Mouse (Mus musculus): ENCODE results near the gene Frat2.

The Frat2 gene

GRCm38 (mm10) chr19:41846366-41847090 lies 1.4 kb downstream of the Frat2 start:
- DNase-seq (ENCODE audit: low read depth, low spot score) = no peak

DNA sequence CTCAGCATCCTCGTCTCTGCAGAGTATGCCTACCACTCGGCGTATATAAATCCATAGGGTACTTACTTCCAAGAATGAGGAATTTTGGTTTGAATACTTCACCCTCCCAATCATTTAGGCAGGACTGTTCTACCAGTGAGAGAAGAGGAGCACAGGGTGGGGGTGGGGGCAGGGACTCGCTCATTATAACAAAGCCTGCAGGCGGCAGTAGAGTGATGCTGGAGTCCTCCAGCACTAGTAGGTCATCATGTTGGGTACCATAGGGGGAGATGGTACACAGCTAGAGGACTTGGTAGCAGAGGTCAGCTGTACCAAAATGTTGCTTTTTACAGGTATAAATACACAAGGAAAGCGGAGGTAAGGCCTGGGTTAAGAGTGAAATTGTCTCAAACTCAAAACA lies 3.6 kb downstream of the Frat2 start:
- no peak for DNase-seq (ENCODE audit: low read depth, low spot score)

GRCm38 (mm10) chr19:41842706-41843105 lies 5.2 kb downstream of the Frat2 start:
- no peak for DNase-seq (ENCODE audit: low read depth, low spot score)

DNA sequence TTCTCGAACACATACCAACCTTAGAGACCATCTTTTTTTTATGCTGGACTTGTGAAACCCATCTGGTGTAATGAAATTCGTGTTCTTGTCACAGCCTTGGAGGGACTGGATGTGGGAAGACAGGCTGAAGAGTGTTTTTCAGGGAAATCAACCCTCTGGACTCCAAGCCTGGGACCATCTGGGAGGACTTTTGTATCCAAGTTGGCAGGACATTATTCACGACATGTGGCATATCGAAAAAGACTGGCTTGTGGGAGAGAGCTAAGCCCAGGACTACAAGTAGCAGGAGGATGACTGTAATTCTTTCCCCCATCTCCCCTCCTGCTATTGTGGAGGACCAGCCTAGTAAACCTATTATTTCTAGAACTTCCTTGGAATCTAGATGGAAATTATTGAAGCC lies 5.7 kb downstream of the Frat2 start:
- DNase-seq (ENCODE audit: low read depth, low spot score) = no peak

DNA sequence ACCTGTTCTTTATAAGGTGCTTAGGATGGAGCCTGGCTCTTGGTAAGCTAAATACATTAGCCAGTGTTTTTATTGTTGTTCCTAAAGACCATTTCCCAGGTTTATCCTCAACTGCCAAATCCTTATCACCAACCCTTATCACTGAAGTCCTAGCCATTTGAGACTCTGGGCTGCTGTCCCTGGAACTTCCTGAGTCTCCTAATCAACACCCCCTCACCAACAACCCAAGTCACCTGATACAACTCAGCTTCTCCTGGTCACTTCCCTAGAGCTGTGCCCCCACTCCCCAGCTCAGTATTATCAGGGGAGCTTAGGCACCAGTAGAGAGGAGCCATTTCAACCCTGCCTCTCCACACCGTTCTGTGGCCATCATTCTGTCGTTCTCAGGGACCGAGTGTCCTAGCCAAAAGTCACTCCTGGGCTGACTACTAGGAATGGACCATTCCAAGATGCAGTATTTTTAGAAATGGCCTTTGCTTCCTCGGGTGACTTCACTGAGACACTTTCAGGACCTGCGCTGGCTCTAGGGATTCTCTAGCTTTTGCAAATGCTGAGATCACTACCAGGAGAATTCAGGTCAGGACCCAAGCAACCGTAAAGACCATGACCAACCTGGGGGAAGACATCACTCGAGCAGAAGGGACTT lies 6.7 kb downstream of the Frat2 start:
- no peak for DNase-seq (ENCODE audit: low read depth, low spot score)

GRCm38 (mm10) chr19:41839685-41840084 lies 8.2 kb downstream of the Frat2 start:
- no peak for DNase-seq (ENCODE audit: low read depth, low spot score)

DNA sequence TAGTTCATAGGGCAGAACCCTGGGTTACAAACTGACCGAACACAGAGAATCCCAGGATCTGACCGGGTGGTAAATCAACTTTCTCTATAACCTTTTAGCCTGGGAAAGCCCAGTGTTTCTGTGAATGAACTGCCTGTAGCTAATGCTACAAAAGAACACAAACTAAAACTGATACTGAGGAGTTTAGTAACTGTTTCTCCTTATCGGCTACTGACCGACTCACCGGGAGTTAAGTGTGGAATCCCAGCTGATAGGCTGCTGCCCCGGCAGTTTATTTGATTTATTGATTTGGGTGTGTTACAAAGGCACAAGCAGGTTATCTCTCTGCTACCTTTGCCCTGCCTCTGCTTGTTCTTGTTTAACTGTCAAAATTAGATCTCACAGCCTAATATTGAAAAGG lies 9.1 kb downstream of the Frat2 start:
- DNase-seq (ENCODE audit: low read depth, low spot score) = no peak

DNA sequence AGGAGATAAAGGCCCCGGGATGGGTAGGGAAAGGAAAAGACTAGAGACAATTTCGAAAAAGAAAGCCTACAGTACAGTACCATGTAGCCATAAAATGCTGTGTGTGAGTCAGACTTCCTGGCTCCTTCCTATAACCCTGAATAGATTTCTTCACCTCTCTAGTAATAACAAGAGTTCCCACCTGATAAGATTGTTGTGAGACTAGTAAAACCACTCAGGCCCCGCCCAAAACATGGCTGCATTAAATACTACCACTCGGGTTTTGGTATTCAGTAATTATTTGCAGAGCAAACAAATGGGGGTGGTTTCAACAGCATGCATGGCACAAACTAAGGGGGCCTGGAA lies 10.0 kb downstream of the Frat2 start:
- no peak for DNase-seq (ENCODE audit: low read depth, low spot score)

DNA sequence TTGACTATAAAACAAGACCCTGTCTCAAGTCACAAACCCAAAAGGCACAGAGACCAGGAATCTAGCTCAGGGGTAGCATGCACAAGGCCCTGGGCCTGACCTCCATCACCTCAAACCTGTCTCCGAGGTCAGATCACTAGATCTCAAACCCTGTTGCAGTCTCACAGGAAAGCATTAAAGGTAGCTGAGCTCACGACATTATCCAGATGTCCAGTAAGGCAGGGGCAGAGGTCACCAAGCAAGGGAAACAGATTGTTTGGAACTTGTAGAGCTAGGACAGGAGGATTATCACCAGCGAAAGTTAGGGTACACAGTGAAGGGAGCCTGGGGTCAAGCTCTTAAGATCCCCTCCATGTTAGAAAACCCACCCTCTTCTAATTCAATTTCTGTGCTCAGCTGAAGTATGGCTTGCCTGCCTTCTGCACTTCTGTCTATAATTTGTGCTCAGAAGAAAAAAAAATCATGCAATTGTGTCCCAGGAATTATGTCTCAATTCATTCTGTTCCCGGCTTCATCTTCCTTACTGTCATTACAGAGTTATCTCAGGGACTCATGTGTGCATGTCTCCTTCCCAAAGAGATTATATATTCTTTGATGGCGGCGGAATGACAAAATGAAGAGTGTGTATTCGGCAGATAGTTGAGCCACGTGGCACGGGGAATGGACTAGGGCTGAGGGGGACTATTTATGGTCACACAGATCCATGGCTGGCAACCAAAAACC lies 10.6 kb downstream of the Frat2 start:
- no peak for DNase-seq (ENCODE audit: low read depth, low spot score)

- DNase-seq (ENCODE audit: low read depth, low spot score) = no peak
Observed at GRCm38 (mm10) chr19:41836719-41837118, 11.2 kb downstream of the Frat2 start.

DNA sequence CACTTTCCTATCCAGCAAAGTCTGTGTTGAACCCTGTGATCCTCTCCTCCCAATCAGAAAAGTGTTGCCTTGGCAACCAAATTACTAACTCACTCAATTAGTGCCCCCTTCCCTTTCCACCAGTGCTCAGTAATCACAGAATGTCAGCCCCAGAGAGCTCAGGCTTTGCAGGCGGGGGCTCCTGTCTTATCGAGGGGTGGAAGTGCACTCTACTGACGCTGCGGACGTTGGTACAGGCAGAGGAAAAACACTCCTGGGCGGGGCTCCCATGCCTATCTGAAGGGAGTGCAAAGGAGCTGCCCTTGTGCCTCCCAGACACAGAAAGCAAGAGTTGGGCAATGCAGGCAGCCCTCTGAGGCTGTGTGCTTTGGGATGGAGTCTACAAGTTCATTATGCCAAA lies 12.1 kb downstream of the Frat2 start:
- peak; percentile 76 for DNase-seq (ENCODE audit: low read depth, low spot score)

- no peak for DNase-seq (ENCODE audit: low read depth, low spot score)
Observed at GRCm38 (mm10) chr19:41835407-41835806, 12.5 kb downstream of the Frat2 start.

DNA sequence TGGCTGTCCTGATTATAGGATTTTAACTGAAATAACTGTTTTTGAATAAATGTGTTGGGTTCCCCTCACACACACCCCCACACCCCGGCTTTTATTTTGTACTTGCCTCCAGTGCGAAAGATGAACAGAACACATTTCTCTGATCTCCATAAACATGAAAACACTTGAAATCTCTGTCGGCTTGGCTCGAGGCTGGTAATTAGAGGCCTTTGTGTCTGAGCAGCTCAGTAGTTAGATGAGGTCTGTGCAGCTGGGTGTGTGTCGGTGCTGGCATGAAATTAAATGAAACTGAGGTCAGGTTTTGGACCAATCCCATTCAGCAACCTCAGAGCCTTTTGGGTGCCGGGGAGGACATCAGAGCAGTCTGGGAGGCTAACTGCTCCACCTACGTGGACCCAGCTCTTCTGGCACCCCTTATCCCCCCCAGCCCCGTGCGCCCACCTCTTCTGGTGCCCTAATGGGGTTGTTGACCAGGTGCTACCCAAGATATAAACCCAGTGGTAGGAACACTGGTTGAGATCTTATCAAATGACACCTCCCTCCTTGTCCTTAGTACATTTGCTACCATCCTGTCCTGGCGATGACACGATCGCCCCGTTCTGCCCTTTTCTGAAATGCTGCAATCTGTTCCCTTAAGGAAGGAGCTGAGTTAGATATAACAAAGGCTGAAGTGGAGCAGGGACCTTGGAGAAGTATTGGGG lies 15.3 kb downstream of the Frat2 start:
- no peak for DNase-seq (ENCODE audit: low read depth, low spot score)

- DNase-seq (ENCODE audit: low read depth, low spot score) = no peak
Observed at GRCm38 (mm10) chr19:41831718-41832391, 16.1 kb downstream of the Frat2 start.

DNA sequence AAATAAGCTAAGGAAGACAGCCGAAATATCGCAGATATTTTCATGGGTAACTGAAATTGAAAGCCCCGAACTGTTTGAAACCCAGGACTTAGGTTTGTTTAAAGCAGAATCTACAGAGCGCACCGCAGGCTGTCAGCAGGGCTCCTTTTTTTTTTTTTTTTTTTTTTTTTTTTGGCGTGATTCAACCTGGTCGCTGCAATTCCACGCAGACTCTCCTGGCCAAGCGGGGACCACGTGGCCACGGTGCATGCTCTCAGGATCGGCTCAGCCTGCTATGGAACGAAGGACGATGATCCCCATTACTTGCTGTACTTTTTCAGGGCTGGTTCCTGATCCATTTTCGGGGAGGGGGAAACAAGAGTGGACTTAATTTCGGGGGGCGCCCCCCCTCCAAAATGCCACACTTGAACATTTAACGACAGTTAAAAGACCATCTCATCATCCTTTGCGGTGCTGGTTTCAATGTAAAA lies 16.8 kb downstream of the Frat2 start:
- DNase-seq (ENCODE audit: low read depth, low spot score) = no peak

DNA sequence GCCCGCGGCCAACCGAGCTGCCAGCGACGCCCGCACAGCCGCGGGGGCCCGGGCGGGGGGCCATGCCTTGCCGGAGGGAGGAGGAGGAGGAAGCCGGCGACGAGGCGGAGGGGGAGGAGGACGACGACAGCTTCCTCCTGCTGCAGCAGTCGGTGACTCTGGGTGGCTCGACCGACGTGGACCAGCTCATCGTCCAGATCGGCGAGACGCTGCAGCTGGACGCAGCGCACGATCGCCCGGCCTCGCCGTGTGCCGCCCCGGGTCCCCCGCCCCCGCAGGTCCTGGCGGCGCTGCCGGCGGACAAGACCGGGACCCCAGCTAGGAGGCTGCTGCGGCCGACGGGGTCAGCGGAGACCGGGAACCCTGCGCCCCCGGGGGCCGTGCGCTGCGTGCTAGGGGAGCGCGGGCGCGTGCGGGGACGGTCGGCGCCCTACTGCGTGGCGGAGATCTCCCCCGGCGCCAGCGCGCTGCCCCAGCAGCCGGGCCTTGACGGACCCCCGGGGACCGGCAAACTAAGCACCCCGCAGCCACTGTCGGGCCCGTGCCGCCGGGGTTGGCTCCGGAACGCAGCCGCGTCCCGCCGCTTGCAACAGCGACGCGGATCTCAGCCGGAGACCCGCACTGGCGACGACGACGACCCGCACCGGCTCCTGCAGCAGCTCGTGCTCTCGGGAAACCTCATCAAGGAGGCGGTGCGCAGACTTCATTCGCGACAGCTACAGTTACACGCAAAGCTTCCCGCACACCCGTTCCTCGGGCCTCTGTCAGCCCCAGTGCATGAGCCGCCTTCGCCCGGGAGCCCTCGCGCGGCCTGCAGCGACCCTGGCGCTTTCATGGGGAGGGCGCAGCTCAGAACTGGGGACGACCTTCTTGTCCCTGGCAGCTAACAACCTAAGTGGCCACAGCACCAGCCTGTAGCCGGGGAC lies 17.6 kb downstream of the Frat2 start:
- no peak for DNase-seq (ENCODE audit: low read depth, low spot score)

DNA sequence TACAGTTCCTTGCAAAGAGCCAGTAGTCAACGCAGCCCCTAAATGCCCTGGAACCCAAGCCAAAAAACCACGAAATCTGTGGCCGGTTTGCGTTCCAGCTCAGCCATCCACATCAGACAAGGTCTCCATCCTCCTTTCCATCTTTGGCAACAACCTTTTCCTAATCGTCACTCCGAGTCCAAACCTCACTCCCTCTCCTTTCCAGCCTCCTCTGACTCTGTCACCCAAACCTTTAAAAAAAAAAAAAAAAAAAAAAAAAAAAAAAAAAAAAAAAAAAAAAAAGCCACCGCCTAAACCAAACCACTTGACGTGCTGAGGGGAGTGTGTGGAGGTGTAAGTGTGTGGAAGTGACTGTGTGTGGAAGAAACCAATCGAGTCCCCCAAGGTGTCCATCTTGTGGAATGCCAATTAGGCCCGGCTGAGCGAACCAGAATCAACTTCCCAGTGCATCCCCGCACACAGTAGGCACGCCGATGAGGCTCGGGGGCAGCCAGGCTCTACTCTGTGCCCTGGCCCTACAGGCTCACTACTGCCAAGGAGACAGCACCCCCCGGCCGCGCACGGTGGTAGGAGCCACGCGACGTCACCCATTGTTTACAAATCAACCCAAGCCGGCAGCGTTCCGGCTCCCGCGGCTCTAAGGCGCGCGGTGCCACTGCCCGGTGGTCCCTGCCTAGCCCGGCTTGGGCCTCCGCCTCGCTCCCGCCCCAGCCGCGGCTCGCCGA lies 18.4 kb downstream of the Frat2 start, which contains the start of gene Frat1:
Gene Frat1, plus strand, starts transcription at position 590 of the 725 bp plus-strand sequence.
- peak; percentile 78 for DNase-seq (ENCODE audit: low read depth, low spot score)

GRCm38 (mm10) chr19:41828941-41829340 lies 19.0 kb downstream of the Frat2 start:
- no peak for DNase-seq (ENCODE audit: low read depth, low spot score)

- no peak for DNase-seq (ENCODE audit: low read depth, low spot score)
Observed at GRCm38 (mm10) chr19:41826529-41826928, 21.4 kb downstream of the Frat2 start.

DNA sequence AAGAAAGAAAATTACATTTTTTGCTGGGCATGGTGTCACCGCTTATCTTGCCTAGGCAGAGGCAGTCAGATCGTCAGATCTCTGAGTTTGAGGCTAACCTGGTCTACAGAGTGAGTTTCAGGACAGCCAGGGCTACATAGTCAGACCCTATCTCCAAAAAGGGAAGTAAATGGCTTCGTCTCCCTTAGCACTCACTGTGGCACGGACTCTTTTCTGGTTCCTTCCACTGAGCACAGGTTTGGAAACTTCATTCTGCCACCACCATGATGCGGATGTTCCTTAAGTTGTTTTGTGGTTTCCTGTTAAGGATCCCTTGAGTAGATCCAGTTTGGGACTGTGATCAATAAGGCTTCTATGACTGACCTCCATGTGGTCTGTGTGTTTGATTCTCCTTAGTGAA lies 23.0 kb downstream of the Frat2 start:
- DNase-seq (ENCODE audit: low read depth, low spot score) = no peak
